Mouse (Mus musculus): Measurements from ENCODE around the gene C1ra.
A peak's percentile ranks its signal among the peaks of the same experiment; 100 is the strongest.
"Not testable (repeated sequence)": the region's sequence is repeated elsewhere in the genome, so short reads cannot be mapped to it uniquely, and the experiment has no call there.

C1ra gene

GRCm38 (mm10) chr6:124544466-124544865 is 32.3 kb downstream of the C1ra start:
- no peak for DNase-seq (ENCODE audit: low spot score)

- DNase-seq (ENCODE audit: low spot score), result no peak
Observed at GRCm38 (mm10) chr6:124545425-124545824, 33.2 kb downstream of the C1ra start.

- DNase-seq (ENCODE audit: low spot score), result not testable (repeated sequence)
Observed at GRCm38 (mm10) chr6:124547979-124548378, 35.8 kb downstream of the C1ra start.

- DNase-seq (ENCODE audit: low spot score), result no peak
Observed at GRCm38 (mm10) chr6:124549023-124549550, 36.9 kb downstream of the C1ra start.

GRCm38 (mm10) chr6:124552766-124553165 is 40.6 kb downstream of the C1ra start:
- DNase-seq (ENCODE audit: low spot score), result no peak

- not testable (repeated sequence) for DNase-seq (ENCODE audit: low spot score)
Observed at GRCm38 (mm10) chr6:124555956-124556355, 43.8 kb downstream of the C1ra start.

GRCm38 (mm10) chr6:124561156-124561555 is 49.0 kb downstream of the C1ra start:
- DNase-seq (ENCODE audit: low spot score), result not testable (repeated sequence)

- not testable (repeated sequence) for DNase-seq (ENCODE audit: low spot score)
Observed at GRCm38 (mm10) chr6:124561611-124562010, 49.4 kb downstream of the C1ra start.

- peak; percentile 45 for DNase-seq (ENCODE audit: low spot score)
Observed at GRCm38 (mm10) chr6:124570026-124570425, 57.8 kb downstream of the C1ra start, which contains the start of gene C1rb. Gene C1rb (plus strand): TSS chr6:124570294.
